Mouse (Mus musculus) CH12.LX (cell line): ENCODE results near the gene Shisa8.

ENCODE experiments used
- CTCF ChIP-seq, 2 experiments: IDR thresholded peaks in 1 of 2; conservative IDR thresholded peaks in 1 of 2; 2 replicates each; pipeline ENCODE4 v1.5.1; 2011 to 2012; ENCODE audit warnings: low read depth in 2 of 2, low read length in 2 of 2, improper control_type of control experiment in 1 of 2, inconsistent platforms in 1 of 2, mild to moderate bottlenecking in 1 of 2, moderate library complexity in 1 of 2
- ZC3H11A ChIP-seq: IDR thresholded peaks from 2 replicates; pipeline ENCODE4 v1.6.1; 2012; ENCODE audit warnings: low read depth, mild to moderate bottlenecking, inconsistent platforms, low read length, improper control_type of control experiment

GRCm38 (mm10) chr15:82164061-82164399 lies 48.6 kb downstream of the Shisa8 start:
- peak in 1 of 2 experiments; percentile 49; a peak in 2 of 4 replicates for TF ChIP-seq CTCF (conservative IDR thresholded peaks at IDR 0.05 in 1 of 2, IDR thresholded peaks at IDR 0.05 in 1 of 2; ENCODE audit: low read depth in 2 of 2, low read length in 2 of 2)
- no peak for TF ChIP-seq ZC3H11A
